Mouse (Mus musculus): ENCODE data around the gene Auh. TPM values are rescaled to one million over a fixed set of nuclear protein-coding genes. Genes with fewer than 3 reads are reported as not detected.

Auh gene
- polyA plus RNA-seq, 1 experiment from 2014 or later: 48.1 TPM

GRCm38 (mm10) chr13:52897806-52898205 lies 31.7 kb downstream of the Auh start:
- H3K27me3 ChIP-seq: no peaks in the 10 kb centered on the region
- no peak for ATAC-seq
- H3K4me3 ChIP-seq: no peak overlapping the region
- H3K4me1 ChIP-seq: no peaks in the 10 kb centered on the region
- H3K27ac ChIP-seq: no peak overlapping the region
- H3K4me2 ChIP-seq: no peak overlapping the region
- H3K9me3 ChIP-seq (replicated peaks): no peaks in the 10 kb centered on the region
- 66% methylated on average over 6 of the region's 6 CpGs for WGBS
- no peak overlapping the region for H3K9ac ChIP-seq
- H3K36me3 ChIP-seq (ENCODE audit: poor library complexity, severe bottlenecking): peaks cover 16% of the 10 kb centered on the region

- no peaks in the 10 kb centered on the region for H3K27me3 ChIP-seq
- H3K4me3 ChIP-seq: no peak overlapping the region
- WGBS: 96% methylated on average over 1 of the region's 1 CpGs
- H3K27ac ChIP-seq: no peak overlapping the region
- H3K4me2 ChIP-seq: no peak overlapping the region
- H3K9ac ChIP-seq: no peak overlapping the region
- no peaks in the 10 kb centered on the region for H3K9me3 ChIP-seq (replicated peaks)
- H3K4me1 ChIP-seq: no peaks in the 10 kb centered on the region
- H3K36me3 ChIP-seq (ENCODE audit: poor library complexity, severe bottlenecking): peaks cover 10% of the 10 kb centered on the region
- no peak for ATAC-seq
Observed at GRCm38 (mm10) chr13:52892791-52893190, 36.7 kb downstream of the Auh start.

- no peak overlapping the region for H3K27ac ChIP-seq
- no peaks in the 10 kb centered on the region for H3K9me3 ChIP-seq (replicated peaks)
- peaks cover 9% of the 10 kb centered on the region for H3K36me3 ChIP-seq (ENCODE audit: poor library complexity, severe bottlenecking)
- H3K27me3 ChIP-seq: no peaks in the 10 kb centered on the region
- H3K4me3 ChIP-seq: no peak overlapping the region
- no peak overlapping the region for H3K4me2 ChIP-seq
- ATAC-seq: no peak
- WGBS: 76% methylated on average over 10 of the region's 10 CpGs
- peak overlapping the region; percentile 37; the same call in 1 of the 2 replicates for H3K9ac ChIP-seq
- no peaks in the 10 kb centered on the region for H3K4me1 ChIP-seq
Observed at GRCm38 (mm10) chr13:52892065-52892503, 37.4 kb downstream of the Auh start.

- WGBS: 85% methylated on average over 9 of the region's 9 CpGs
- H3K9ac ChIP-seq: no peak overlapping the region
- H3K4me1 ChIP-seq: no peaks in the 10 kb centered on the region
- peaks cover 5% of the 10 kb centered on the region; the same call in 1 of the 2 replicates for H3K36me3 ChIP-seq (ENCODE audit: poor library complexity, severe bottlenecking)
- no peaks in the 10 kb centered on the region for H3K9me3 ChIP-seq (replicated peaks)
- no peak for ATAC-seq
- no peak overlapping the region for H3K27ac ChIP-seq
- H3K4me2 ChIP-seq: no peak overlapping the region
- no peaks in the 10 kb centered on the region for H3K27me3 ChIP-seq
- H3K4me3 ChIP-seq: no peak overlapping the region
Observed at GRCm38 (mm10) chr13:52890313-52890712, 39.2 kb downstream of the Auh start.

GRCm38 (mm10) chr13:52886779-52887178 lies 42.7 kb downstream of the Auh start:
- Histone ChIP-seq H3K27ac (no peak overlapping the region), H3K4me2 (no peak overlapping the region), H3K4me3 (no peak overlapping the region), H3K27me3 (no peaks in the 10 kb centered on the region), H3K36me3 (ENCODE audit: poor library complexity, severe bottlenecking) (peaks cover 5% of the 10 kb centered on the region; the same call in 1 of the 2 replicates), H3K4me1 (no peaks in the 10 kb centered on the region), H3K9me3 (replicated peaks) (no peaks in the 10 kb centered on the region), H3K9ac (no peak overlapping the region)
- no peak for ATAC-seq
- WGBS: 88% methylated on average over 7 of the region's 7 CpGs

DNA sequence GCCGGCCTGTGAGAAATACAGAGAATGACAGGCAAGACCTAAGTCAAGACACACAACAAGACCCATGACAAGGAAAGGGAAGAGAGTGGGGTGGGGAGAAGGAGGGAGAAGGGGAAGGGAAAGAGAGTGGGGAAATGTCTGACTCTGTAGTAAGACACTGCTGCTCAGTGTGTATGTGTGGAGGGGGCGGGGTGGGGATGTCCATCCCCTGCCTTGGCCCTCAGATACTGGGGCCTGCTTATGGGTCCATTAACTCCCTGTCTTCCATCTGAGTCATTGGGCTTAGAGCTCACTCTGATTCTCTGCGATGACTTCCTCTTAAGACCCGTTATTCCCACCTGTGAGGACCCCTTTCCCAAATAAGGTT lies 45.5 kb downstream of the Auh start:
- H3K27ac ChIP-seq: no peak overlapping the region
- H3K4me3 ChIP-seq: no peak overlapping the region
- H3K4me1 ChIP-seq: peaks cover 17% of the 10 kb centered on the region
- 95% methylated on average over 3 of the region's 4 CpGs for WGBS
- H3K27me3 ChIP-seq: no peaks in the 10 kb centered on the region
- no peak for ATAC-seq
- peaks cover 5% of the 10 kb centered on the region; the same call in 1 of the 2 replicates for H3K36me3 ChIP-seq (ENCODE audit: poor library complexity, severe bottlenecking)
- no peak overlapping the region for H3K4me2 ChIP-seq
- H3K9ac ChIP-seq: no peak overlapping the region
- H3K9me3 ChIP-seq (replicated peaks): no peaks in the 10 kb centered on the region

DNA sequence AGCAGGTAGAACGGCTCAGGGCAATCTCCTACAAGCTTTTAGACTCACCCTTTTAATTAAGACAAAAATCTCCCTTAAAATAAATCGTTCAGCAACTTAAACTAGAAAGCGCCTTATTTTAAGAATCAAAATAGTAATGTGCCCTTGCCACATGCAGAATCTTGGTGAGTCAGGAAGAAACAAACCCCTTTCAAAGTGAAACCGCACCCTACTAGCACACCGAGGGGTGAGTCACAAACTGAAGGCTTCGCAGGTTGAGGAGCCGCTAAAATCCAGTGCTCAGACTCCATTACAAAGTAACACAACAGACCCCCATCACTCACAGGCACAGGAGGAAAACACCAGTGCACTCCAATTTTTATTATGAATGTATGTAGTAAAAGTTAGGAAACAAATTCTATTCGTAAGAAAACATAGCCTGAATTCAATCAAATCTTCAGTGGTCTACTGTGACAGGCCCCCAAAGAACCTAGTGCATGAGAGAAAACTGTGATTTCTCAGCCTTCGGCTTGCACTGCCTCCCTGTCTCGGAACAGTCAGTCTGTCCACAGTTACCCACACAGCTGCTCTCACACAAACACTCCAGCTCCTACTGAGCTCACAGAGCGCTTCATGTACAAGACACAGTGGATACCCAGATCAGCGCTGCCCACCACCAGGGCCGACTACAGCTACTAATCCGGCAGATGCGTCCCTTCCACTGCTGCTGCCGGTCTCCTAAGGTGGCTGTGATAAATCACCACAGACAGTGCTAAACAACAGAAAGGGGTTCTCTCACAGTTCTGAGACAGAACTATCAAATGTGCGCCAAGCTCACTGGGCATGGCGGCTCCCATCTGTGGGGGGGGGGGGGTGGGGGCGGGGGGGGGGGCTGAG lies 46.2 kb downstream of the Auh start:
- Histone ChIP-seq H3K27ac (no peak overlapping the region; the same call in 1 of the 2 replicates), H3K36me3 (ENCODE audit: poor library complexity, severe bottlenecking) (peaks cover 5% of the 10 kb centered on the region; the same call in 1 of the 2 replicates), H3K4me2 (no peak overlapping the region)

DNA sequence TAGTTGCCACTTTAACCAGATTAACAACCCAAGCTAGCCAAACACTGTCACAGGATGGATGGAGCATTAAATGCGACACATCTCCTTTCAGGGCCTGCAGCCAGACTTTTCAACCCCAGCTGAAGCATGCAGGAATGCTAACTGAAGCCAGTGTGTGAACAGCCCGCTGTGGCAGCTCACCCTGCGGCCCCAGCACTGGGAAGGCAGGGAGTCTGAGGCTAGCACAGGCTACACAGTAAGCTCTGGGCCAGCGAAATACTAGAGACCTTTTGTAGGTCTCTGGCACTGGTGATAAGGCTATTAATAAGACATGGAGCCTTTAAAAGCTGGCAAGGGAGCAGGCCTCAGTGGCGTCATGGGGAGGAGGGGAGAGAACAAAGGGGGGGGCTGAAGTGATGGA lies 49.1 kb downstream of the Auh start:
- Histone ChIP-seq H3K27ac (peak overlapping the region; percentile 68), H3K9me3 (replicated peaks) (no peaks in the 10 kb centered on the region), H3K27me3 (no peaks in the 10 kb centered on the region), H3K4me1 (peaks cover 30% of the 10 kb centered on the region), H3K4me3 (no peak overlapping the region), H3K9ac (peak overlapping the region; percentile 43), H3K4me2 (no peak overlapping the region), H3K36me3 (ENCODE audit: poor library complexity, severe bottlenecking) (no peaks in the 10 kb centered on the region)
- WGBS: 30% methylated on average over 5 of the region's 5 CpGs
- ATAC-seq: peak; percentile 58; the same call in 1 of the 2 replicates

More for the DNA sequence above, 46.2 kb downstream of the Auh start:
- H3K4me3 ChIP-seq: no peak overlapping the region
- no peaks in the 10 kb centered on the region for H3K27me3 ChIP-seq
- no peaks in the 10 kb centered on the region for H3K9me3 ChIP-seq (replicated peaks)
- H3K9ac ChIP-seq: no peak overlapping the region
- peaks cover 22% of the 10 kb centered on the region for H3K4me1 ChIP-seq
- no peak for ATAC-seq
- 81% methylated on average over 17 of the region's 19 CpGs for WGBS

DNA sequence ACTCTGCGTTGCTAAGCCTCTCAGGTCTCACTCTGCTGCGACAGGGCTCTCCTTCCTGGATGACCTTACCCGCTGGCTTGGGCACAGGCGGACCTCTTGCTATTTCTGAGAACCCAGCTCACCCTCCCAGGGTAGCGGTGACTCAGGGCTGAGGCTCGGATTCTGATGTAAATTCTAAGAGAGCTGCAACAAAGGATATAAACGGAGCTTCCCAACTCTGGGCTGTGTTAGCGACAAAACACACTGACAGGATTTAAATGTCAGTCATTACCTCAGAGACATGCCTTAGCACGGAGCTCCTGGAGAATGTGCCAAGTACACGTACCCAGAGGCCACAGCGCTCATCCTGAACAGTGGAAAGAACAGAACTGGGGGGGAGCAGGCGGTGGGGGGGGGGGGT lies 49.6 kb downstream of the Auh start:
- 28% methylated on average over 12 of the region's 12 CpGs for WGBS
- peak; percentile 72 for ATAC-seq
- Histone ChIP-seq H3K36me3 (ENCODE audit: poor library complexity, severe bottlenecking) (no peaks in the 10 kb centered on the region), H3K27ac (peak overlapping the region; percentile 68), H3K4me2 (no peak overlapping the region), H3K9me3 (replicated peaks) (no peaks in the 10 kb centered on the region), H3K9ac (peak overlapping the region; percentile 38; the same call in 1 of the 2 replicates), H3K4me3 (no peak overlapping the region), H3K27me3 (no peaks in the 10 kb centered on the region), H3K4me1 (peaks cover 33% of the 10 kb centered on the region)

DNA sequence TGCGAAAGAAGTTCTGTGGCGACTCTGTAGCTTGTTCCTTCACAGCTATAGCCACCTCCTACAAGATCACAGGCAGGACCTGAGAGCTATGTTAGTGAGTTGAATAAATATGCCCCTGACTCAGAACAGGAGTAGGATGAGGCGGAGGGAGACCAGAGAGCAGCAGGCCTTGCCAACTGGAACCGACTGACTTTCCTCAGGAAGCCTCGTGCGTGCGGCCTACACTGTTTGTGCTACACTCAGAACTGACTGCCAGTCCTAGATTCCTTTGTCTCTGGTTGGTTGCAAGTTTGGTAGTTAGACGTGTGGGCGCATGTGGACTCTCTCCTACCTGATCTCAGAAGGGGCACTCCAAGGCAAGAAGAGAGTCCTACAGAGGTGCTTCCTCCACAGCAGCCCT lies 50.2 kb downstream of the Auh start:
- no peak overlapping the region for H3K4me2 ChIP-seq
- H3K9ac ChIP-seq: 0 out of 2 replicates have a peak overlapping the region, but pooled peaks have one; percentile 38
- no peak for ATAC-seq
- H3K4me1 ChIP-seq: peaks cover 37% of the 10 kb centered on the region
- no peak overlapping the region for H3K4me3 ChIP-seq
- no peaks in the 10 kb centered on the region for H3K9me3 ChIP-seq (replicated peaks)
- H3K36me3 ChIP-seq (ENCODE audit: poor library complexity, severe bottlenecking): no peaks in the 10 kb centered on the region
- H3K27me3 ChIP-seq: no peaks in the 10 kb centered on the region
- H3K27ac ChIP-seq: no peak overlapping the region; the same call in 1 of the 2 replicates
- 79% methylated on average over 9 of the region's 9 CpGs for WGBS

GRCm38 (mm10) chr13:52878823-52879222 lies 50.7 kb downstream of the Auh start:
- peaks cover 37% of the 10 kb centered on the region for H3K4me1 ChIP-seq
- no peaks in the 10 kb centered on the region for H3K36me3 ChIP-seq (ENCODE audit: poor library complexity, severe bottlenecking)
- WGBS: 48% methylated on average over 7 of the region's 7 CpGs
- H3K9ac ChIP-seq: no peak overlapping the region
- H3K27me3 ChIP-seq: no peaks in the 10 kb centered on the region
- no peak for ATAC-seq
- no peak overlapping the region for H3K27ac ChIP-seq
- no peaks in the 10 kb centered on the region for H3K9me3 ChIP-seq (replicated peaks)
- no peak overlapping the region for H3K4me3 ChIP-seq
- H3K4me2 ChIP-seq: no peak overlapping the region

DNA sequence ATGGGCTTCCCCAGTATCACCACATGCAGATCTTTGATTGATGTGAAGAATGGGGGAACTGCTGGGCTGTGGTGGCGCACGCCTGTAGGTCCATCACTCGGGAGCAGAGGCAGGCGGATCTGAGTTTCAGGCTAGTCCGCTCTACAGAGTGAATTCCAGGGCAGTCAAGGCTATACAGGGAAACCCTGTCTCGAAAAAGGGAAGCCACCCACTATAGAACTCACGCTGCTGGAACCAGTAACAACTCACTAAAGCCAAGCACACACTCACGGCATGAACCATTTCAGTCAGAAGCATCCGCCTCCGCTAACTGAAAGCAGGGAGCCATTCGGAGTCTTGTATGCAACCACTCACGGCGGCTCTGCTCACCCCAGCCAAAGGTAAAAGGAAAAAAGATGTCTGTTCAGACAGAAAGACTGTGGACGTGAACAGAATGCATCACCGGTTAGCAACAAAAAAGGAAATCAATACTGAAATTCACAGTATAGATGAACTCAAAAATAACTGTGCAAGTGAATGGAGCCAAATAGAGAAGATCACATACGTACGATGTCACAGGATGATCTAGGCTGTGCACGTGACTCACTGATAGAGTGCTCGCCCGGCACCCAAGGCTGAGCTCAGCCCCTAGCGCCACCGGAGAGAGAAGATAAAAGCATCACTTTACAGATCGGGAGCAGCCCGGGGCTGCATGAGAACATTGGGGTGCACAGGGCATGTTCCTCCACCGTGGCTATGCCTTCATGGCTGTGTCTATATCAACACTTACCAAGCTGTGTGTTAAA lies 53.7 kb downstream of the Auh start:
- H3K4me2 ChIP-seq: no peak overlapping the region
- H3K9me3 ChIP-seq (replicated peaks): no peaks in the 10 kb centered on the region
- H3K36me3 ChIP-seq (ENCODE audit: poor library complexity, severe bottlenecking): no peaks in the 10 kb centered on the region
- H3K27ac ChIP-seq: peak overlapping the region; percentile 35; the same call in 1 of the 2 replicates
- 0 out of 2 replicates have a peak, but pooled peaks have one; percentile 37 for ATAC-seq
- H3K9ac ChIP-seq: no peak overlapping the region
- no peaks in the 10 kb centered on the region for H3K27me3 ChIP-seq
- no peak overlapping the region for H3K4me3 ChIP-seq
- H3K4me1 ChIP-seq: peaks cover 36% of the 10 kb centered on the region
- WGBS: 74% methylated on average over 25 of the region's 25 CpGs

Measured in forebrain, embryonic 13.5 days (tissue).